Mouse (Mus musculus) neural tube, embryonic 13.5 days (tissue): ENCODE data around the gene Hist1h3g. TPM values are rescaled to one million over a fixed set of nuclear protein-coding genes. Genes with fewer than 3 reads are reported as not detected.
A peak's percentile ranks its signal among the peaks of the same experiment; 100 is the strongest.
"Not testable (repeated sequence)": the region's sequence is repeated elsewhere in the genome, so short reads cannot be mapped to it uniquely, and the experiment has no call there.

Source experiments
- ATAC-seq: fragments of 200-750 bp; cut with Nextera tagmentation; 2 replicates; pipeline ENCODE4 v1.8.0; 2017; ENCODE audit warnings: low read depth, mild to moderate bottlenecking, moderate TSS enrichment, moderate library complexity
- H3K27ac ChIP-seq: fragments of 300-500 bp; sonication (generic); replicated peaks from 2 replicates; pipeline ENCODE4 v1.5.1; 2015; ENCODE audit warnings: moderate library complexity, mild to moderate bottlenecking, inconsistent platforms
- H3K27me3 ChIP-seq: fragments of 300-500 bp; sonication (generic); 2 replicates; pipeline ENCODE4 v1.6.1; 2015; ENCODE audit warnings: mild to moderate bottlenecking, inconsistent platforms
- H3K36me3 ChIP-seq: fragments of 300-500 bp; sonication (generic); 2 replicates; pipeline ENCODE4 v1.6.1; 2015; ENCODE audit warnings: mild to moderate bottlenecking, inconsistent platforms
- H3K4me1 ChIP-seq: fragments of 300-500 bp; sonication (generic); replicated peaks from 2 replicates; pipeline ENCODE4 v1.6.1; 2015; ENCODE audit warnings: inconsistent platforms
- H3K4me2 ChIP-seq: fragments of 300-500 bp; sonication (generic); 2 replicates; pipeline ENCODE4 v1.6.1; 2015; ENCODE audit warnings: inconsistent platforms, mild to moderate bottlenecking, moderate library complexity
- H3K4me3 ChIP-seq: fragments of 300-500 bp; sonication (generic); 2 replicates; pipeline ENCODE4 v1.5.1; 2015; ENCODE audit warnings: mild to moderate bottlenecking, inconsistent platforms
- H3K9ac ChIP-seq: fragments of 300-500 bp; sonication (generic); 2 replicates; pipeline ENCODE4 v1.6.1; 2015; ENCODE audit warnings: moderate library complexity, mild to moderate bottlenecking, inconsistent platforms
- H3K9me3 ChIP-seq: fragments of 300-500 bp; sonication (generic); 2 replicates; pipeline ENCODE4 v1.6.1; 2016; ENCODE audit warnings: inconsistent platforms
- WGBS: fragments of 180-500 bp; shearing (Covaris S2); methylation state at CpG from one replicate; pipeline ENCODE4 v1.1.7; 2015; 5-methylcytosine and 5-hydroxymethylcytosine counted together
- polyA plus RNA-seq: library from polyadenylated mRNA; unstranded; fragments of >200 nt; fragmentation: Nextera tagmentation; extraction: Ambion mirVana; gene quantifications from 2 replicates; pipeline ENCODE4 v1.2.1, GENCODE M21; 2015

The Hist1h3g gene
- polyA plus RNA-seq, 1 experiment from 2014 or later = 1.3 TPM

- 90% methylated on average over 3 of the region's 3 CpGs for WGBS
- Histone ChIP-seq H3K4me3 (no peak overlapping the region), H3K9ac (no peak overlapping the region), H3K27ac (no peak overlapping the region), H3K36me3 (no peaks in the 10 kb centered on the region), H3K4me2 (no peak overlapping the region), H3K4me1 (peaks cover 13% of the 10 kb centered on the region), H3K9me3 (no peaks in the 10 kb centered on the region), H3K27me3 (no peaks in the 10 kb centered on the region)
- no peak for ATAC-seq
These were observed 6.3 kb downstream of the Hist1h3g start for GRCm38 (mm10) chr13:23541497-23541896.

GRCm38 (mm10) chr13:23542225-23542980 is 7.2 kb downstream of the Hist1h3g start:
- not testable (repeated sequence) for H3K9me3 ChIP-seq, H3K4me1 ChIP-seq, ATAC-seq, H3K36me3 ChIP-seq, H3K27me3 ChIP-seq
- H3K4me2 ChIP-seq = peak overlapping the region; percentile 67
- WGBS = 6% methylated on average over 3 of the region's 3 CpGs
- H3K9ac ChIP-seq = peak overlapping the region; percentile 66
- H3K4me3 ChIP-seq = peak overlapping the region; percentile 46
- H3K27ac ChIP-seq = peak overlapping the region; percentile 74

GRCm38 (mm10) chr13:23542999-23543607 is 7.9 kb downstream of the Hist1h3g start, which contains the start of gene Hist1h2bh:
TSS of gene Hist1h2bh (minus strand) at chr13:23543392.
- H3K27me3 ChIP-seq, H3K4me1 ChIP-seq, H3K9me3 ChIP-seq, H3K36me3 ChIP-seq: not testable (repeated sequence)
- H3K27ac ChIP-seq = peak within 1 kb of the TSS; percentile 92
- H3K4me3 ChIP-seq = peak within 1 kb of the TSS; percentile 48
- WGBS = under 1% methylated on average over 34 of the region's 42 CpGs
- ATAC-seq = peak; percentile 90
- H3K4me2 ChIP-seq = peak within 1 kb of the TSS; percentile 67
- peak within 1 kb of the TSS; percentile 67 for H3K9ac ChIP-seq

- H3K36me3 ChIP-seq = no peaks in the 10 kb centered on the region
- peaks cover 6% of the 10 kb centered on the region for H3K4me1 ChIP-seq
- H3K4me3 ChIP-seq = peak within 1 kb of the TSS; percentile 48
- no peaks in the 10 kb centered on the region for H3K27me3 ChIP-seq
- peak within 1 kb of the TSS; percentile 67 for H3K4me2 ChIP-seq
- peak within 1 kb of the TSS; percentile 78 for H3K9ac ChIP-seq
- ATAC-seq = peak; percentile 95
- WGBS = under 1% methylated on average over 31 of the region's 45 CpGs
- no peaks in the 10 kb centered on the region for H3K9me3 ChIP-seq
- peak within 1 kb of the TSS; percentile 92 for H3K27ac ChIP-seq
These were observed 9.0 kb downstream of the Hist1h3g start, which contains the start of gene Hist1h3f for GRCm38 (mm10) chr13:23543965-23544786. TSS of gene Hist1h3f (plus strand) at chr13:23544052.

- not testable (repeated sequence) for H3K4me1 ChIP-seq, H3K9me3 ChIP-seq, H3K36me3 ChIP-seq, H3K27me3 ChIP-seq
- Histone ChIP-seq H3K4me3 (peak overlapping the region; percentile 48), H3K4me2 (peak overlapping the region; percentile 67), H3K9ac (peak overlapping the region; percentile 78), H3K27ac (peak overlapping the region; percentile 92)
- ATAC-seq = peak; percentile 45
- under 1% methylated on average over 14 of the region's 14 CpGs for WGBS
These were observed 9.5 kb downstream of the Hist1h3g start for GRCm38 (mm10) chr13:23544787-23545120.

GRCm38 (mm10) chr13:23546694-23547093 is 11.5 kb downstream of the Hist1h3g start:
- 84% methylated on average over 5 of the region's 5 CpGs for WGBS

GRCm38 (mm10) chr13:23550761-23551145 is 15.5 kb downstream of the Hist1h3g start:
- H3K36me3 ChIP-seq = no peaks in the 10 kb centered on the region
- no peaks in the 10 kb centered on the region for H3K27me3 ChIP-seq
- peak overlapping the region; percentile 65 for H3K4me2 ChIP-seq
- peak overlapping the region; percentile 90 for H3K27ac ChIP-seq
- no peaks in the 10 kb centered on the region for H3K9me3 ChIP-seq
- peak overlapping the region; percentile 69 for H3K9ac ChIP-seq
- peaks cover 27% of the 10 kb centered on the region for H3K4me1 ChIP-seq
- peak overlapping the region; percentile 46 for H3K4me3 ChIP-seq
- 3% methylated on average over 3 of the region's 3 CpGs for WGBS
- no peak for ATAC-seq

More at GRCm38 (mm10) chr13:23546694-23547093, 11.5 kb downstream of the Hist1h3g start:
- Histone ChIP-seq H3K9me3 (no peaks in the 10 kb centered on the region), H3K4me2 (no peak overlapping the region), H3K27ac (no peak overlapping the region), H3K4me3 (no peak overlapping the region), H3K27me3 (no peaks in the 10 kb centered on the region), H3K4me1 (peaks cover 12% of the 10 kb centered on the region), H3K36me3 (no peaks in the 10 kb centered on the region), H3K9ac (no peak overlapping the region)
- ATAC-seq = no peak

GRCm38 (mm10) chr13:23551146-23551834 is 16.1 kb downstream of the Hist1h3g start, which contains the start of gene Hist1h4f:
TSS of gene Hist1h4f (minus strand) at chr13:23551648.
- peak within 1 kb of the TSS; percentile 90 for H3K27ac ChIP-seq
- H3K9ac ChIP-seq = peak within 1 kb of the TSS; percentile 69
- H3K4me1 ChIP-seq = peaks cover 28% of the 10 kb centered on the region
- not testable (repeated sequence) for H3K36me3 ChIP-seq, H3K9me3 ChIP-seq, H3K27me3 ChIP-seq
- peak within 1 kb of the TSS; percentile 46 for H3K4me3 ChIP-seq
- under 1% methylated on average over 47 of the region's 47 CpGs for WGBS
- ATAC-seq = peak; percentile 88
- peak within 1 kb of the TSS; percentile 65 for H3K4me2 ChIP-seq

- WGBS = 50% methylated on average over 8 of the region's 8 CpGs
These were observed 17.0 kb downstream of the Hist1h3g start for GRCm38 (mm10) chr13:23551931-23552914.

GRCm38 (mm10) chr13:23552962-23553361 is 17.7 kb downstream of the Hist1h3g start, which contains the start of gene Hist1h1d:
TSS of gene Hist1h1d (plus strand) at chr13:23553262.
- Histone ChIP-seq H3K4me1 (peaks cover 36% of the 10 kb centered on the region), H3K27me3 (no peaks in the 10 kb centered on the region), H3K9me3 (no peaks in the 10 kb centered on the region), H3K4me3 (no peak within 1 kb of the TSS), H3K4me2 (peak within 1 kb of the TSS; percentile 100), H3K9ac (peak within 1 kb of the TSS; percentile 82; the same call in 1 of the 2 replicates), H3K27ac (peak within 1 kb of the TSS; percentile 93), H3K36me3 (no peaks in the 10 kb centered on the region)
- no peak for ATAC-seq

More at GRCm38 (mm10) chr13:23551931-23552914, 17.0 kb downstream of the Hist1h3g start:
- 0 out of 2 replicates have a peak overlapping the region, but pooled peaks have one; percentile 69 for H3K9ac ChIP-seq
- peak overlapping the region; percentile 46 for H3K4me3 ChIP-seq
- no peaks in the 10 kb centered on the region for H3K27me3 ChIP-seq
- peak overlapping the region; percentile 90 for H3K27ac ChIP-seq
- no peak for ATAC-seq
- H3K4me2 ChIP-seq = peak overlapping the region; percentile 65
- no peaks in the 10 kb centered on the region for H3K9me3 ChIP-seq
- H3K4me1 ChIP-seq = peaks cover 36% of the 10 kb centered on the region
- no peaks in the 10 kb centered on the region for H3K36me3 ChIP-seq
